ENCODE assay signal across 14 mouse cellular contexts in the genomic region with DNA sequence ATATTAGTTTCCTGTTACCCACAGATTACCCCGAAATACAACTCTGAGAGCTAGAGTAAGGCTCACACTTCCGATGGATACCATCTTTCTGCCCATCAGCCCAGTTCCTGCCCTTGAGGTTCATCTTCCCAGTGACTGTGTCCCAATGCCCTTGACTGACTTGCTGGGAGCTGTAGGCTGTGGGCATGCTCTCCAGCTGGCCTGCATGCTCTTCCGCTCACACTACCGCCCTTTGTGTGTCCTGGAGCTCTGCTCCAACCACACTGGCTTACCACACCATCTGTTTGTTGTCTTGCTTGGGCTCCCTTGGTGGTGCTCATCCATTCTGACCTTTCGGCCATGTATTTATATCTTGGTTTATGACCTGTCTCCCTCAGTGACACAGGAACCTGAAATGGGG.
"Had no signal": no experiment of that assay in that cellular context is flagged by ENCODE, and none has a peak within 500 bp of the region (broad histone marks: within the 10 kb centered on the region; RNA-seq: fewer than 3 reads in every experiment).

No protein-coding gene starts in this region.

- H3K9me3 ChIP-seq: limb, embryonic 13.5 days; midbrain, embryonic 15.5 days; neural tube, embryonic 13.5 days had no signal

- H3K4me1 ChIP-seq: midbrain, embryonic 15.5 days had no signal

- ATAC-seq: midbrain, embryonic 15.5 days had no signal

- H3K36me3 ChIP-seq: limb, embryonic 13.5 days; midbrain, embryonic 15.5 days; neural tube, embryonic 13.5 days had no signal

- H3K4me2 ChIP-seq: midbrain, embryonic 11.5 days; midbrain, embryonic 15.5 days; neural tube, embryonic 13.5 days had no signal

- H3K27ac ChIP-seq: limb, embryonic 13.5 days; liver, embryonic 14.5 days; midbrain, embryonic 15.5 days; neural tube, embryonic 13.5 days had no signal

- H3K27me3 ChIP-seq: limb, embryonic 13.5 days; midbrain, embryonic 15.5 days; neural tube, embryonic 13.5 days had no signal

- H3K4me3 ChIP-seq: limb, embryonic 13.5 days; midbrain, embryonic 15.5 days; neural tube, embryonic 13.5 days had no signal

- H3K9ac ChIP-seq: limb, embryonic 13.5 days; liver, embryonic 14.5 days; midbrain, embryonic 15.5 days; neural tube, embryonic 13.5 days had no signal

- DNase-seq: kidney, postnatal 25 days; layer of hippocampus, adult 9-11 months; lung, adult 18-20 months; lung, postnatal 36 days; retina, postnatal 1 day; right cerebral cortex, postnatal 4 days; spleen, adult 18-20 months; thymus, adult 2 months; thymus, postnatal 25 days had no signal
